Mouse (Mus musculus): ENCODE results near the gene Rab11a. TPM values are rescaled to one million over a fixed set of nuclear protein-coding genes. Genes with fewer than 3 reads are reported as not detected.

Gene Rab11a
- polyA plus RNA-seq (2014; fragmentation: Illumina TruSeq; extraction: RNeasy Lipid Tissue Mini Kit (QIAGEN cat#74804); ENCODE audit: insufficient read depth, low read depth, low replicate concordance): 259 TPM

DNA sequence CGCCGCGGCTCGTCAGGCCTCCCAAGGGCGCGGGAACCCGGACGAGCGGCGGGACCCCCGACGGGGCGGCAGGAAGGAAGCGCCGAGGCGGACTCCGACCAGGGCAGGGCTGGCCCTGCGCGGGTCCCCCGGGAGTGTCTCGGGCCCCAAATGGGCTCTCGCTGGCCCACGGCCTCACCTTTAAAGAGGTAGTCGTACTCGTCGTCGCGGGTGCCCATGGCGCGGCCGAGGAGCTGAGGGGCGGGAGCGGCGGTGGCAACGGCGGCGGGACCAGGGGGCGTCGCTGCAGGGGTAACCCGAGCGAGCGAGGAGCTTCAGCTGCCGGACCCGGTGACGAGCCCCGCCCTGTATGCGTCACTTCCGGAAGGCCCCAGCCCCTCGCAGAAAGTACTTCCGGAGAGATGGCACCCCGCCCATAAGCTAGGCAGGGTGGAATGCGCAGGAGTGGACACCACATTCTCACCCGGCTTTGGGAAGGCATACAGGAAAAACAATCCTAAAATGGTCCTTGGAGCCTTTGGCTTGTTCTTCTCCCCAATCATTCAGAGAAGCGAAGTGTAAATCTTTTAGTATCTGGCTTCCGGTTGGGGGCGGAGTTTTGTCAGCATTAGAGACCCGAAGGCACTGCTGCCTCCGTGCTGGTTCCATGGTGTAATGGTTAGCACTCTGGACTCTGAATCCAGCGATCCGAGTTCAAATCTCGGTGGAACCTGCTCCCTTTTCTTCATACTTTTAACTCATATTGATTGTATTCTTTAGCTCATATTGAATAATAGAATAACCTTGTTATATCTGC, at the start of gene Rab11a:
Gene Rab11a (minus strand): TSS at position 353 of the 796 bp plus-strand sequence.

Other genes starting within 250 kb of the Rab11a start
- 8.2 TPM for gene Dennd4a, start 73.6 kb upstream of the Rab11a start, polyA plus RNA-seq (2014; fragmentation: Illumina TruSeq; extraction: RNeasy Lipid Tissue Mini Kit (QIAGEN cat#74804); ENCODE audit: insufficient read depth, low read depth, low replicate concordance)
- not detected for gene Slc24a1, start 213.8 kb upstream of the Rab11a start, polyA plus RNA-seq (2014; fragmentation: Illumina TruSeq; extraction: RNeasy Lipid Tissue Mini Kit (QIAGEN cat#74804); ENCODE audit: insufficient read depth, low read depth, low replicate concordance)
- 9.4 TPM for gene Ints14, start 223.1 kb upstream of the Rab11a start, polyA plus RNA-seq (2014; fragmentation: Illumina TruSeq; extraction: RNeasy Lipid Tissue Mini Kit (QIAGEN cat#74804); ENCODE audit: insufficient read depth, low read depth, low replicate concordance)